In the genomic region with DNA sequence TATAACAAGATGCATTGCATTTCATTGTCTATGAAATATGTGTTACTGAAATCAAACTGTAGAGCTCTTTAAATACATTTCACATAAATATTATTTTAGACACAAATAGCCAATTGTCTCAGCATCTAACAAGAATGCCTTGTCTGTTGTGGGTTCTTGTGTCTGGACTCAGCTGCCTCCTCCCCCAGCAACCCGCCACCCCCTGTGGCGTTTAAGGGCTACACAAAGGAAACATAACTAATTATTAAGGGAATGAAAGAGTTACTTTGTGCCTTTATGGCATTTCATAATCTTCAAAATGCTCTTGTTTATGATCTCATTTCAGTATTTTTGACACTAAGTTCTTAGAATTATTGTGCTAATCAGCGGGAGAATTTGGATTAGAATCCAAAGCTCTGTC, we compare ENCODE assay signal across 17 mouse cellular contexts.
DNase-seq lines count a peak whose midpoint lies in the region; ATAC-seq lines count a peak whose summit lies in the region.
"Had no signal": no experiment of that assay in that cellular context is flagged by ENCODE, and none has a peak within 500 bp of the region (broad histone marks: within the 10 kb centered on the region; RNA-seq: fewer than 3 reads in every experiment).

No protein-coding gene starts in this region.

- DNase-seq in midbrain, embryonic 11.5 days (ENCODE audit: low spot score, missing footprints): peak; percentile 41
- peak; percentile 55 for DNase-seq in retina, postnatal 1 day
- DNase-seq in retina, embryonic 14.5 days (ENCODE audit: low spot score): no peak
- peak; percentile 91 for DNase-seq in Muller cell, postnatal 12 days (ENCODE audit: inconsistent ontology term)
- no peak for DNase-seq in gastrocnemius, postnatal 10 days
- DNase-seq: adrenal gland, postnatal 25 days; B cell, adult 2 months; cerebellum, adult 11 months; cerebellum, adult 11-12 months; cerebellum, adult 18-20 months; cerebellum, adult 2 months had no signal

- H3K36me3 ChIP-seq in midbrain, embryonic 11.5 days (ENCODE audit: control insufficient read depth, insufficient read depth, low read length): no peaks in the 10 kb centered on the region
- no peaks in the 10 kb centered on the region for H3K36me3 ChIP-seq in midbrain, embryonic 13.5 days
- H3K36me3 ChIP-seq: G1E had no signal

- H3K9ac ChIP-seq in midbrain, embryonic 11.5 days (ENCODE audit: low read length): no peak overlapping the region
- H3K9ac ChIP-seq in midbrain, embryonic 13.5 days (replicated peaks): no peak overlapping the region

- no peaks in the 10 kb centered on the region for H3K9me3 ChIP-seq in midbrain, embryonic 11.5 days (ENCODE audit: control insufficient read depth, low read length)
- H3K9me3 ChIP-seq in midbrain, embryonic 13.5 days: no peaks in the 10 kb centered on the region
- H3K9me3 ChIP-seq: G1E had no signal

- WGBS in midbrain, embryonic 11.5 days: 89% methylated on average over 3 of the region's 3 CpGs
- WGBS in midbrain, embryonic 13.5 days: 92% methylated on average over 3 of the region's 3 CpGs

- no peak for ATAC-seq in midbrain, embryonic 11.5 days (ENCODE audit: low FRiP score)
- ATAC-seq in midbrain, embryonic 13.5 days: no peak
- ATAC-seq: activated CD4-positive, CD25-positive, alpha-beta regulatory T cell, adult 4 months; CD4-positive, CD25-positive, alpha-beta regulatory T cell, adult 4 months; Patski had no signal

- H3K4me1 ChIP-seq in midbrain, embryonic 11.5 days (ENCODE audit: control insufficient read depth, insufficient read depth, low read length): no peaks in the 10 kb centered on the region
- H3K4me1 ChIP-seq in midbrain, embryonic 13.5 days (replicated peaks): no peaks in the 10 kb centered on the region

- no peak overlapping the region for H3K4me3 ChIP-seq in midbrain, embryonic 11.5 days (ENCODE audit: low read depth, low read length)
- no peak overlapping the region for H3K4me3 ChIP-seq in midbrain, embryonic 13.5 days (replicated peaks)

- H3K4me2 ChIP-seq in midbrain, embryonic 11.5 days: no peak overlapping the region
- H3K4me2 ChIP-seq in midbrain, embryonic 13.5 days (replicated peaks): no peak overlapping the region

- no peak overlapping the region for H3K27ac ChIP-seq in midbrain, embryonic 11.5 days (ENCODE audit: low read depth, low read length)
- no peak overlapping the region for H3K27ac ChIP-seq in midbrain, embryonic 13.5 days

- no peaks in the 10 kb centered on the region for H3K27me3 ChIP-seq in midbrain, embryonic 11.5 days (ENCODE audit: control insufficient read depth, insufficient read depth, low read length)
- H3K27me3 ChIP-seq in midbrain, embryonic 13.5 days: no peaks in the 10 kb centered on the region
- H3K27me3 ChIP-seq: CH12.LX, Patski had no signal

Comparison
In these comparisons a context has a peak if more than half of its experiments do, and no peak if none do; other contexts are left out.
1. DNase-seq: peak in midbrain, embryonic 11.5 days (single experiment), retina, postnatal 1 day (single experiment) and Muller cell, postnatal 12 days (single experiment); none in retina, embryonic 14.5 days (single experiment) and gastrocnemius, postnatal 10 days (single experiment).